ENCODE assay signal across 8 mouse cellular contexts in genomic region chr5:131814503-131815003, GRCm38 (mm10).
DNase-seq lines count a peak whose midpoint lies in the region; ATAC-seq and TF ChIP-seq lines count a peak whose summit lies in the region.

No protein-coding gene starts in this region.

- TF ChIP-seq CTCF in gastrocnemius, adult 2 months (IDR thresholded peaks at IDR 0.05) = no peak
- no peak for TF ChIP-seq CTCF in olfactory bulb, adult 2 months (IDR thresholded peaks at IDR 0.05; ENCODE audit: insufficient read depth, low read depth, low read length)

- H3K4me2 ChIP-seq in intestine, embryonic 16.5 days (ENCODE audit: low read depth, low read length) = no peak overlapping the region

- ATAC-seq in intestine, embryonic 16.5 days = peak; percentile 72

- 43% methylated on average over 9 of the region's 9 CpGs for WGBS in intestine, embryonic 16.5 days
- whole genome bisulfite sequencing in olfactory bulb, adult 2 months = 31% methylated on average over 9 of the region's 9 CpGs
- 85% methylated on average over 9 of the region's 9 CpGs for WGBS in hindbrain, embryonic 10.5 days

- peaks cover 18% of the 10 kb centered on the region for H3K4me1 ChIP-seq in intestine, embryonic 16.5 days (ENCODE audit: control insufficient read depth, insufficient read depth, low read length)
- H3K4me1 ChIP-seq in olfactory bulb, adult 2 months (ENCODE audit: control insufficient read depth, insufficient read depth, low read length) = peaks cover 18% of the 10 kb centered on the region
- peaks cover 5% of the 10 kb centered on the region; the same call in 1 of the 2 replicates for H3K4me1 ChIP-seq in hindbrain, embryonic 10.5 days (replicated peaks)

- H3K4me3 ChIP-seq in gastrocnemius, adult 2 months = no peak overlapping the region
- no peak overlapping the region for H3K4me3 ChIP-seq in intestine, embryonic 16.5 days (ENCODE audit: low read length)
- H3K4me3 ChIP-seq in olfactory bulb, adult 2 months (ENCODE audit: insufficient read depth, low read depth, low read length) = no peak overlapping the region
- H3K4me3 ChIP-seq in hindbrain, embryonic 10.5 days = no peak overlapping the region

- no peak for TF ChIP-seq POLR2A in olfactory bulb, adult 2 months (IDR thresholded peaks at IDR 0.05; ENCODE audit: insufficient read depth, low read depth, low read length)

- H3K36me3 ChIP-seq in intestine, embryonic 16.5 days (ENCODE audit: control insufficient read depth, insufficient read depth, low read length) = no peaks in the 10 kb centered on the region
- no peaks in the 10 kb centered on the region for H3K36me3 ChIP-seq in hindbrain, embryonic 10.5 days

- H3K9ac ChIP-seq in intestine, embryonic 16.5 days (ENCODE audit: low read depth, low read length) = peak overlapping the region; percentile 53; the same call in 1 of the 2 replicates

- H3K27me3 ChIP-seq in intestine, embryonic 16.5 days (replicated peaks; ENCODE audit: control insufficient read depth, insufficient read depth, low read length) = no peaks in the 10 kb centered on the region
- H3K27me3 ChIP-seq in hindbrain, embryonic 10.5 days (ENCODE audit: insufficient read depth, poor library complexity, severe bottlenecking) = 0 out of 2 replicates have a peak, but pooled peaks cover 5% of the 10 kb centered on the region

- peak; percentile 19 to 56 for DNase-seq in urinary bladder, adult 18-20 months (ENCODE audit: low spot score in 2 of 2)
- no peak for DNase-seq in urinary bladder, adult 2 months (ENCODE audit: low spot score)
- DNase-seq in gastrocnemius, adult 2 months = peak; percentile 49
- no peak for DNase-seq in frontal cortex, postnatal 14 days (ENCODE audit: low spot score in 2 of 2)
- no peak for DNase-seq in hindbrain, embryonic 10.5 days (ENCODE audit: low spot score)
- no peak for DNase-seq in spleen, postnatal 4 days (ENCODE audit: low spot score in 2 of 2)

- no peaks in the 10 kb centered on the region for H3K9me3 ChIP-seq in intestine, embryonic 16.5 days (ENCODE audit: control insufficient read depth, low read length)
- no peaks in the 10 kb centered on the region for H3K9me3 ChIP-seq in hindbrain, embryonic 10.5 days

- intact Hi-C loops in gastrocnemius, adult 2 months (cut with DNase I) = no loop called here

- H3K27ac ChIP-seq in gastrocnemius, adult 2 months = peak overlapping the region; percentile 79
- H3K27ac ChIP-seq in intestine, embryonic 16.5 days (ENCODE audit: low read length) = peak overlapping the region; percentile 93
- peak overlapping the region; percentile 46; the same call in 1 of the 2 replicates for H3K27ac ChIP-seq in olfactory bulb, adult 2 months (ENCODE audit: insufficient read depth, low read depth, low read length)
- H3K27ac ChIP-seq in hindbrain, embryonic 10.5 days = no peak overlapping the region

Comparison
In these comparisons a context has a peak if more than half of its experiments do, and no peak if none do; other contexts are left out.
1. DNase-seq: peak in urinary bladder, adult 18-20 months (2 of 2) and gastrocnemius, adult 2 months (single experiment); none in urinary bladder, adult 2 months (single experiment), frontal cortex, postnatal 14 days (0 of 2), hindbrain, embryonic 10.5 days (single experiment) and spleen, postnatal 4 days (0 of 2).